Mouse (Mus musculus) CH12.LX (cell line): ENCODE data around the gene Anapc13.

Experiments used
- BHLHE40 ChIP-seq: IDR thresholded peaks from 2 replicates; pipeline ENCODE4 v1.6.1; 2011; ENCODE audit warnings: mild to moderate bottlenecking, low read depth, low read length, improper control_type of control experiment
- CTCF ChIP-seq, 2 experiments: IDR thresholded peaks in 1 of 2; conservative IDR thresholded peaks in 1 of 2; 2 replicates each; pipeline ENCODE4 v1.5.1; 2011 to 2012; ENCODE audit warnings: low read depth in 2 of 2, low read length in 2 of 2, improper control_type of control experiment in 1 of 2, inconsistent platforms in 1 of 2, mild to moderate bottlenecking in 1 of 2, moderate library complexity in 1 of 2
- E2F4 ChIP-seq: IDR thresholded peaks from 2 replicates; pipeline ENCODE4 v1.6.1; 2011; ENCODE audit warnings: low read depth, low read length, improper control_type of control experiment; ENCODE audit not compliant: insufficient replicate concordance
- EP300 ChIP-seq: IDR thresholded peaks from 2 replicates; pipeline ENCODE4 v1.6.1; 2011; ENCODE audit warnings: low read length, improper control_type of control experiment
- GABPA ChIP-seq: IDR thresholded peaks from 2 replicates; pipeline ENCODE4 v1.6.1; 2012; ENCODE audit warnings: low read depth, low read length, improper control_type of control experiment, inconsistent platforms; ENCODE audit not compliant: insufficient replicate concordance
- JUND ChIP-seq: conservative IDR thresholded peaks from 2 replicates; pipeline ENCODE4 v1.6.1; 2011; ENCODE audit warnings: low read depth, low read length, improper control_type of control experiment
- MAFK ChIP-seq: IDR thresholded peaks from 2 replicates; pipeline ENCODE4 v1.6.1; 2011; ENCODE audit warnings: low read length, improper control_type of control experiment; ENCODE audit not compliant: insufficient replicate concordance
- MYC ChIP-seq: IDR thresholded peaks from 2 replicates; pipeline ENCODE4 v1.6.1; 2011; ENCODE audit warnings: low read depth, mild to moderate bottlenecking, improper control_type of control experiment, low read length
- PAX5 ChIP-seq: IDR thresholded peaks from 2 replicates; pipeline ENCODE4 v1.6.1; 2012; ENCODE audit warnings: low read length, inconsistent platforms, mixed read lengths
- POLR2A ChIP-seq: IDR thresholded peaks from 2 replicates; pipeline ENCODE4 v1.6.1; 2011; ENCODE audit warnings: low read depth, mild to moderate bottlenecking, improper control_type of control experiment, low read length
- SIN3A ChIP-seq: IDR thresholded peaks from 2 replicates; pipeline ENCODE4 v1.6.1; 2012; ENCODE audit warnings: low read length, improper control_type of control experiment, inconsistent platforms
- TBP ChIP-seq: conservative IDR thresholded peaks from 2 replicates; pipeline ENCODE4 v1.6.1; 2011; ENCODE audit warnings: low read depth, low read length, improper control_type of control experiment
- ZC3H11A ChIP-seq: IDR thresholded peaks from 2 replicates; pipeline ENCODE4 v1.6.1; 2012; ENCODE audit warnings: low read depth, mild to moderate bottlenecking, inconsistent platforms, low read length, improper control_type of control experiment
- ZKSCAN1 ChIP-seq: IDR thresholded peaks from 2 replicates; pipeline ENCODE4 v1.6.1; 2012; ENCODE audit warnings: low read depth, inconsistent platforms, low read length, improper control_type of control experiment, borderline replicate concordance

GRCm38 (mm10) chr9:102632923-102633537 is 6.9 kb downstream of the Anapc13 start:
- TF ChIP-seq SIN3A = no peak
- TF ChIP-seq ZC3H11A = no peak
- no peak for TF ChIP-seq POLR2A
- no peak for TF ChIP-seq TBP
- peak; percentile 82 to 88 for TF ChIP-seq CTCF (conservative IDR thresholded peaks at IDR 0.05 in 1 of 2, IDR thresholded peaks at IDR 0.05 in 1 of 2; ENCODE audit: low read depth in 2 of 2, low read length in 2 of 2)
- TF ChIP-seq JUND = no peak
- TF ChIP-seq MAFK = no peak
- TF ChIP-seq EP300 = no peak
- TF ChIP-seq MYC = 0 out of 2 replicates have a peak, but pooled peaks have one; percentile 44
- TF ChIP-seq GABPA = no peak
- no peak for TF ChIP-seq PAX5
- no peak for TF ChIP-seq E2F4
- no peak for TF ChIP-seq ZKSCAN1
- no peak for TF ChIP-seq BHLHE40
